Mouse (Mus musculus) heart, adult 18-20 months (tissue): Measurements from ENCODE around the gene Sspn. TPM values are rescaled to one million over a fixed set of nuclear protein-coding genes. Genes with fewer than 3 reads are reported as not detected.

ENCODE experiments used
- DNase-seq, 2 experiments: peaks; one replicate each; pipeline ENCODE4 v3.0.0; 2021 to 2022; ENCODE audit warnings: mixed read lengths in 1 of 2
- total RNA-seq, 2 experiments: library from RNA; stranded (reverse); gene quantifications; 2 replicates each; pipeline ENCODE4 v1.2.3; 2021

Sspn gene
- total RNA-seq, 2 experiments from 2014 or later, result 99.7 to 102 TPM

- no peak for DNase-seq
Observed at GRCm38 (mm10) chr6:145972836-145973235, 41.4 kb downstream of the Sspn start.

- no peak for DNase-seq
Observed at GRCm38 (mm10) chr6:145973356-145973755, 41.9 kb downstream of the Sspn start.

GRCm38 (mm10) chr6:145974766-145975165 lies 43.3 kb downstream of the Sspn start:
- no peak for DNase-seq

GRCm38 (mm10) chr6:145977344-145977743 lies 45.9 kb downstream of the Sspn start:
- DNase-seq, result peak; percentile 42 to 56

- DNase-seq, result peak; percentile 38 to 49
Observed at GRCm38 (mm10) chr6:145977771-145978450, 46.5 kb downstream of the Sspn start.

GRCm38 (mm10) chr6:145981074-145981473 lies 49.6 kb downstream of the Sspn start:
- DNase-seq, result no peak

- DNase-seq, result no peak
Observed at GRCm38 (mm10) chr6:145982335-145982734, 50.9 kb downstream of the Sspn start.

- DNase-seq, result no peak
Observed at GRCm38 (mm10) chr6:145990578-145990977, 59.1 kb downstream of the Sspn start.

GRCm38 (mm10) chr6:145992526-145992925 lies 61.1 kb downstream of the Sspn start:
- no peak for DNase-seq

GRCm38 (mm10) chr6:145992985-145993384 lies 61.5 kb downstream of the Sspn start:
- peak; percentile 52 to 62 for DNase-seq

GRCm38 (mm10) chr6:145998314-145999007 lies 67.0 kb downstream of the Sspn start:
- peak; percentile 77 to 85 for DNase-seq

GRCm38 (mm10) chr6:146000767-146001166 lies 69.3 kb downstream of the Sspn start:
- DNase-seq, result no peak

- DNase-seq, result no peak
Observed at GRCm38 (mm10) chr6:146001396-146002191, 70.2 kb downstream of the Sspn start.

GRCm38 (mm10) chr6:146004174-146004601 lies 72.7 kb downstream of the Sspn start:
- no peak for DNase-seq

GRCm38 (mm10) chr6:146005129-146005886 lies 73.9 kb downstream of the Sspn start:
- no peak for DNase-seq

- DNase-seq, result no peak
Observed at GRCm38 (mm10) chr6:146005935-146006564, 74.6 kb downstream of the Sspn start.

GRCm38 (mm10) chr6:146006753-146007152 lies 75.3 kb downstream of the Sspn start:
- no peak for DNase-seq

- peak in 1 of 2 experiments; percentile 52 for DNase-seq
Observed at GRCm38 (mm10) chr6:146008450-146008981, 77.1 kb downstream of the Sspn start.

- no peak for DNase-seq
Observed at GRCm38 (mm10) chr6:146009163-146009915, 77.9 kb downstream of the Sspn start.

- peak; percentile 75 to 77 for DNase-seq
Observed at GRCm38 (mm10) chr6:146010093-146010764, 78.8 kb downstream of the Sspn start.
